Mouse (Mus musculus) liver, embryonic 14.5 days (tissue): ENCODE data around the gene Hoxa3. TPM values are rescaled to one million over a fixed set of nuclear protein-coding genes. Genes with fewer than 3 reads are reported as not detected.

Experiments used
- ATAC-seq: fragments of 200-750 bp; cut with Nextera tagmentation; 2 replicates; pipeline ENCODE4 v1.8.0; 2017; ENCODE audit warnings: moderate number of reproducible peaks, mild to moderate bottlenecking, moderate library complexity; ENCODE audit not compliant: insufficient read depth
- DNase-seq, 3 experiments: peaks; one replicate each; pipeline ENCODE4 v3.0.0-alpha.2; 2012 to 2013; ENCODE audit warnings: low read depth in 3 of 3, low spot score in 3 of 3
- H3K27ac ChIP-seq: fragments of 300-500 bp; sonication (generic); 2 replicates; pipeline ENCODE4 v1.5.1; 2014; ENCODE audit warnings: moderate library complexity, mild to moderate bottlenecking, control low read depth, inconsistent platforms
- H3K27me3 ChIP-seq: fragments of 300-500 bp; sonication (generic); 2 replicates; pipeline ENCODE4 v1.6.1; 2014; ENCODE audit warnings: mild to moderate bottlenecking, low read length, moderate library complexity; ENCODE audit not compliant: control insufficient read depth, insufficient read depth
- H3K36me3 ChIP-seq: fragments of 300-500 bp; sonication (generic); replicated peaks from 2 replicates; pipeline ENCODE4 v1.6.1; 2014; ENCODE audit warnings: low read depth; ENCODE audit not compliant: control insufficient read depth, insufficient read depth
- H3K4me1 ChIP-seq, 2 experiments: fragments of 200-500 bp in 1 of 2; fragments of 300-500 bp in 1 of 2; sonication (generic) in 1 of 2; replicated peaks; 2 replicates each; pipeline ENCODE4 v1.6.1; 2012 to 2014; ENCODE audit warnings: antibody characterized with exemption in 1 of 2, inconsistent platforms in 1 of 2, low read length in 1 of 2; ENCODE audit not compliant: control insufficient read depth in 2 of 2, insufficient read depth in 2 of 2
- H3K4me2 ChIP-seq: fragments of 300-500 bp; sonication (generic); 2 replicates; pipeline ENCODE4 v1.6.1; 2014; ENCODE audit warnings: low read depth, mild to moderate bottlenecking, control low read depth, moderate library complexity
- H3K4me3 ChIP-seq, 2 experiments: fragments of 200-500 bp in 1 of 2; fragments of 300-500 bp in 1 of 2; sonication (generic) in 1 of 2; 2 replicates each; pipeline ENCODE4 v1.5.1; 2012 to 2014; ENCODE audit warnings: low read depth in 2 of 2, low read length in 2 of 2, mild to moderate bottlenecking in 2 of 2, control low read depth in 1 of 2, inconsistent platforms in 1 of 2, moderate library complexity in 1 of 2; ENCODE audit not compliant: insufficient read depth in 1 of 2
- H3K9ac ChIP-seq: fragments of 300-500 bp; sonication (generic); replicated peaks from 2 replicates; pipeline ENCODE4 v1.6.1; 2014; ENCODE audit warnings: mild to moderate bottlenecking, control low read depth, moderate library complexity
- H3K9me3 ChIP-seq: fragments of 300-500 bp; sonication (generic); 2 replicates; pipeline ENCODE4 v1.6.1; 2016; ENCODE audit warnings: low read length, mixed read lengths; ENCODE audit not compliant: control insufficient read depth
- CTCF ChIP-seq: IDR thresholded peaks from 2 replicates; pipeline ENCODE4 v1.5.1; 2016; ENCODE audit warnings: antibody characterized with exemption, low read depth, control low read depth
- EP300 ChIP-seq: IDR thresholded peaks from 2 replicates; pipeline ENCODE4 v1.6.1; 2016; ENCODE audit warnings: antibody characterized with exemption, low read depth
- WGBS: fragments of 180-500 bp; shearing (Covaris S2); extraction: QIAGEN DNeasy Blood & Tissue Kit; methylation state at CpG from one replicate; pipeline ENCODE4 v1.1.7; 2014; ENCODE audit not compliant: insufficient replicate concordance; 5-methylcytosine and 5-hydroxymethylcytosine counted together
- polyA plus RNA-seq, 2 experiments: library from polyadenylated mRNA; depleted of rRNA in 1 of 2; stranded (reverse) in 1 of 2; unstranded in 1 of 2; fragments of >200 nt; fragmentation: Nextera tagmentation in 1 of 2; extraction: Ambion mirVana in 1 of 2; gene quantifications; 2 replicates each; pipeline versions ENCODE4 v1.2.1 to v1.2.3; 2012 to 2014

Hoxa3 gene
- polyA plus RNA-seq, 2 experiments = 0.13 to 0.37 TPM

DNA sequence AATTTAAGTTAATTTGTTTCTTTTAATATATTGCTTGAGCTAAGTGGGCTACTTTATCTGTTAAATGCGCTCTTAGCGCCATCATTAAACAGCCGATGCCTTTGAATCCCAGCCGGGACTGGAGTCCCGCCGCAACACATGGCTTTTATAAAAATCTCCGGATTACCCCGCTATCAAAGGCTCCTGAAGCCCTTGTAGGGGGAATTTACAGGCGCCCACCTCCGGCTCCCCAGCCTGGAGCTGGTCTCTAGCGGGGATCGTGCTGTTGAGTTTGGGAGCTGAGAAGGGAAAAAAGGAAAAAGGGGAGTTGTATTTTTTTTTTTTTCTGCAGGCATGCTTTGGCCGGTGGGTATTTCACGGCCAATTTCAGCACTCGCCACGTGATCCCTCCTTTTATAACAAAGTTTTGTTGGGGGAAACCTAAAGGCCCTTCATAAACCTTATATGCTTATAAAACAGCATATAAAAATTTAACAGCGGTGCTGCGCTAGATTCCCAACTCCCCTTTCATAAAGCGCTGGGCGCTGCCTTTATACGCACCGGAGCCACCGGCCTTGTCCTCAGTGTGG is 31.4 kb upstream of the Hoxa3 start:
- Histone ChIP-seq H3K9ac (no peak overlapping the region), H3K4me2 (no peak overlapping the region), H3K4me1 (no peaks in the 10 kb centered on the region), H3K4me3 (no peak overlapping the region), H3K27me3 (peaks cover 100% of the 10 kb centered on the region), H3K9me3 (no peaks in the 10 kb centered on the region), H3K27ac (no peak overlapping the region), H3K36me3 (no peaks in the 10 kb centered on the region)
- no peak for DNase-seq
- ATAC-seq = no peak
- TF ChIP-seq EP300 (no peak), CTCF (no peak)
- WGBS = 1% methylated on average over 23 of the region's 23 CpGs

DNA sequence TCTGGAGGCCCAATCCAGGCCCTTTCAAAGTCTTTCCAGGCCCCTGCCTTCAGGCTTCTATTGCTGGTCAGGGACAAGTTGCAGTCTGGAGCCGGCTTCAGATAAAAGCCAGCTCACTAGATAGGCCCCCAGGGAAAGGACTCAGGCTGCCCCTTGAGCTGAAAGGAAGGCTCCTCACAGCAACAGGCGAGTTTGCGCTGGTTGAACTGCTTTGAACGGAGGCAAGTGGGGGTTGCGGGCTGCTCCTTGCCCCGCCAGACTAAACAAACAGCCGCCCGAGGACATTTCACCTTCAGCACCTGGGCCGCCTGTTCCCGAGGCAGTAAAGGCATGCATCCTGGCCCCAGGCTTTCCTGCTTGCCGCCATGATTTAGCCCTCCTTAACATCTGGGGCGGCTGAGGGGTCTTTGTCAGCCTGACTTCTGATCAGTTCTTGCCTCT is 30.6 kb upstream of the Hoxa3 start:
- no peaks in the 10 kb centered on the region for H3K36me3 ChIP-seq
- no peak for ATAC-seq
- no peak for DNase-seq
- no peaks in the 10 kb centered on the region for H3K4me1 ChIP-seq
- H3K9ac ChIP-seq = no peak overlapping the region
- H3K27ac ChIP-seq = no peak overlapping the region
- no peak overlapping the region for H3K4me3 ChIP-seq
- peaks cover 100% of the 10 kb centered on the region for H3K27me3 ChIP-seq
- no peaks in the 10 kb centered on the region for H3K9me3 ChIP-seq
- 1% methylated on average over 12 of the region's 12 CpGs for WGBS
- no peak overlapping the region for H3K4me2 ChIP-seq
- no peak for TF ChIP-seq CTCF
- TF ChIP-seq EP300 = no peak

DNA sequence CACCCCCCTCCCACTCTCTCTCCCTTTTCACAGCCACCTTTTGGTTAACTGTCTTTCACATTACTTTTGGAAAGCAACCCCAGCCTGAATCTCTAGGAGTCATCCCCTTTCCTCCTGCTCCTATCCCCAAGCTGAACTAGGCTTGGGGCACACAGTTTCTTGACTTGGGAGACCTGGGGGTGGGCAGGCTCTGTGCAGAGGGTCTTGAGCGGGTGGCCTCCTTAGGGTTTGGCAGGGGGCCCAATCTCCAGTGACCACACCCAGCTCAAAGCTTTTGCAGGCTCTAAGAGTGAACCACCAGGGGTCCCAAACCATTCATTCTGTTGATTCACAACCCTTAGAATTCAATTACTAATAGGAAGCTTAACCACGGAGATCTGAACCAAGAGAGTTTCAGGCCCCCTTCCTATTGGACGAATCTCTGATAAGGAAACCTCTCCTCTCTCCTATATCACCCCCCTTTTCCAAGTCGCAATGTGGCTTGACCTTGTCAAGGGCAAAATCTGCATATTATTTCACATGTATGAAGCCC is 29.7 kb upstream of the Hoxa3 start:
- Histone ChIP-seq H3K36me3 (no peaks in the 10 kb centered on the region), H3K27me3 (peaks cover 100% of the 10 kb centered on the region), H3K27ac (no peak overlapping the region), H3K4me2 (no peak overlapping the region), H3K4me1 (no peaks in the 10 kb centered on the region), H3K9ac (no peak overlapping the region), H3K4me3 (no peak overlapping the region), H3K9me3 (no peaks in the 10 kb centered on the region)
- no peak for ATAC-seq
- no peak for TF ChIP-seq CTCF
- TF ChIP-seq EP300 = no peak
- DNase-seq = no peak
- 8% methylated on average over 4 of the region's 4 CpGs for WGBS

DNA sequence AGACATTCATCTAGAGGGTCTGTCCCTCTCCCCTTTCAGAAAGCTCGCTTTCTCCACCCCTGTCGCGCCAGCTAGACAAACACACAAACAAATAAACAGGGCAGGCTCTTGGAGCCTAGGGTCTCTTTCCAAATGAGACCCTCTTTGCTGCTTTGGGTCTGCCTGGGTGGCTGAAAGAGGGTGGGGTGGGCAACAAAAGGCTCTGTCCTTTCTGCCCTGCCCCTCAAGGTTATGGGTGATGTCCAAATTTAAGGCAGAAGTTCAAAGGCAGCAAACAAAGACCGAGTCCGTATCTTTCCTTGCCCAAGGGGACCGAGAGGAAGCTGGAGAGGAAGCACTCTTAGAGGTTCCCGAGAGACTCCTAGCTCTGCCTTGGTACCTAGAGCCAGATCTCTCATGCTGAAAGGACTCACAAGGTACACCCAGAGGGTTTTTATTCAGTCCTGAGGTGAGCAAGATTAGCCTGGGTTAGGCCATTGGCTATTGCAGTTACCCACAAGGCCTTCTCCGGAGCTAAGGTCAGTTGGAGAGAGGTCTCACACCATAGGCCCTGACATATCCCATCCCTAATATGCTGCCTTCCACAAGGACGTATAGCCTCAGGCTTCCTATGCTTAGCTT is 28.0 kb upstream of the Hoxa3 start:
- no peaks in the 10 kb centered on the region for H3K4me1 ChIP-seq
- H3K4me2 ChIP-seq = no peak overlapping the region
- 2% methylated on average over 9 of the region's 9 CpGs for WGBS
- no peak overlapping the region for H3K9ac ChIP-seq
- H3K36me3 ChIP-seq = no peaks in the 10 kb centered on the region
- no peak for ATAC-seq
- H3K27ac ChIP-seq = no peak overlapping the region
- H3K27me3 ChIP-seq = peaks cover 100% of the 10 kb centered on the region
- H3K4me3 ChIP-seq = no peak overlapping the region
- DNase-seq = no peak
- H3K9me3 ChIP-seq = no peaks in the 10 kb centered on the region
- TF ChIP-seq CTCF (no peak), EP300 (no peak)

DNA sequence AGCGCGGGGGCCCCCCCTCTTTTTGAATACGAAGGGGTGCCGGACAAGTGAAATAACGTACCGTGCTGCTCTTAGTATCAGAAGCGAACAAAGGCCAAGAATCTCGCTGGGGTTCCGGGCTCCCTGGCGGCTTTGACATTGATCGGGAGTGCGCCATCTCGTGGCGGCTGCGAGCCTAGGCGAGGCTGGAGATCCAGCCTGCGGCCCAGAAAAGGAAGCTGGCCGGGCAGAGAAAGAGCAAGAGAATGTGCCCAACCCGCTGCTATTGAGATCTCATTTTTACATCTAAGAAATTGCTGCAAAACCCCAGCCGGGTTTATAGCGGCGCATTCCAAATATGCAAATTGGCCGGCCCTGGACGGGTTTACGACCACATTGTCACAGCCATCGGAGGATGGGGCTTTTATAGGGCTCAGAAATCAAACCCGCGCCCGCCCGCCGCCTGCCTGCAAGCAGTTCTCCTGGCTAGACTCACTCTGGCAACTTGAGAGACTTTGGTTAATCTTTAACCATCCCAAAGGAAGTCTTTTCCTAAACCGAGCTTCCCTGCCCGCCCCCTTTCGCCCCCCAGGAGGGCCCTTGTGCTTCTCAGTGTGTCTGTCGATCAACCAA is 27.4 kb upstream of the Hoxa3 start, which contains the start of gene Hoxa10:
TSS of gene Hoxa10 (minus strand) at position 466 of the 612 bp plus-strand sequence.
- ATAC-seq (no peak), DNase-seq (peak in 2 of 3 experiments; percentile 12 to 22)
- Histone ChIP-seq H3K4me2 (no peak within 1 kb of the TSS), H3K36me3 (no peaks in the 10 kb centered on the region), H3K4me1 (no peaks in the 10 kb centered on the region), H3K4me3 (no peak within 1 kb of the TSS), H3K27me3 (peaks cover 100% of the 10 kb centered on the region), H3K27ac (no peak within 1 kb of the TSS), H3K9me3 (no peaks in the 10 kb centered on the region), H3K9ac (no peak within 1 kb of the TSS)
- TF ChIP-seq CTCF = peak; percentile 79
- no peak for TF ChIP-seq EP300
- WGBS = 2% methylated on average over 35 of the region's 35 CpGs
